Mouse (Mus musculus) MEL (cell line): ENCODE data around the gene Nos1. TPM values are rescaled to one million over a fixed set of nuclear protein-coding genes. Genes with fewer than 3 reads are reported as not detected.

Source experiments
- DNase-seq: peaks from one replicate; pipeline ENCODE4 v3.0.0; 2011; ENCODE audit warnings: low read depth, low spot score
- H3K27ac ChIP-seq: 2 replicates; pipeline ENCODE4 v1.5.1; 2012; ENCODE audit warnings: low read depth, mild to moderate bottlenecking, control low read depth, low read length, moderate library complexity; ENCODE audit not compliant: control insufficient read depth
- H3K27me3 ChIP-seq, 2 experiments: fragments of 150-350 bp in 1 of 2; sonication (generic) in 1 of 2; 2 replicates each; pipeline ENCODE4 v1.6.1; 2012; ENCODE audit warnings: low read length in 2 of 2, mild to moderate bottlenecking in 2 of 2, improper control_type of control experiment in 1 of 2, moderate library complexity in 1 of 2; ENCODE audit not compliant: insufficient read depth in 2 of 2, control insufficient read depth in 1 of 2
- H3K36me3 ChIP-seq, 2 experiments: 2 replicates each; pipeline ENCODE4 v1.6.1; 2012 to 2014; ENCODE audit warnings: low read length in 2 of 2, improper control_type of control experiment in 1 of 2, inconsistent platforms in 1 of 2, mild to moderate bottlenecking in 1 of 2; ENCODE audit not compliant: insufficient read depth in 2 of 2, control insufficient read depth in 1 of 2
- H3K4me1 ChIP-seq, 2 experiments: fragments of 150-350 bp in 1 of 2; sonication (generic) in 1 of 2; 2 replicates each; pipeline ENCODE4 v1.6.1; 2012; ENCODE audit warnings: low read length in 2 of 2, improper control_type of control experiment in 1 of 2, mild to moderate bottlenecking in 1 of 2; ENCODE audit not compliant: insufficient read depth in 2 of 2, control insufficient read depth in 1 of 2
- H3K4me3 ChIP-seq, 2 experiments: fragments of 150-350 bp in 1 of 2; sonication (generic) in 1 of 2; 2 replicates each; pipeline ENCODE4 v1.5.1; 2012; ENCODE audit warnings: low read depth in 2 of 2, low read length in 2 of 2, mild to moderate bottlenecking in 2 of 2, moderate library complexity in 2 of 2, control low read depth in 1 of 2, improper control_type of control experiment in 1 of 2; ENCODE audit not compliant: control insufficient read depth in 1 of 2, insufficient read depth in 1 of 2
- H3K79me2 ChIP-seq: 2 replicates; pipeline ENCODE4 v1.6.1; 2012; ENCODE audit warnings: mild to moderate bottlenecking, low read length, moderate library complexity; ENCODE audit not compliant: control insufficient read depth, poor library complexity, insufficient read depth
- H3K9ac ChIP-seq: 2 replicates; pipeline ENCODE4 v1.6.1; 2012; ENCODE audit warnings: low read depth, mild to moderate bottlenecking, control low read depth, low read length, moderate library complexity; ENCODE audit not compliant: control insufficient read depth, poor library complexity, severe bottlenecking
- H3K9me3 ChIP-seq: fragments of 150-350 bp; sonication (generic); replicated peaks from 2 replicates; pipeline ENCODE4 v1.6.1; 2012; ENCODE audit warnings: mild to moderate bottlenecking, low read length, improper control_type of control experiment, moderate library complexity; ENCODE audit not compliant: insufficient read depth
- BHLHE40 ChIP-seq: IDR thresholded peaks from 2 replicates; pipeline ENCODE4 v1.6.1; 2012; ENCODE audit warnings: low read depth, mild to moderate bottlenecking, inconsistent platforms, low read length, improper control_type of control experiment, borderline replicate concordance
- CHD1 ChIP-seq: IDR thresholded peaks from 2 replicates; pipeline ENCODE4 v1.6.1; 2012; ENCODE audit warnings: low read depth, mild to moderate bottlenecking, inconsistent platforms, low read length, improper control_type of control experiment
- CHD2 ChIP-seq: IDR thresholded peaks from 2 replicates; pipeline ENCODE4 v1.6.1; 2011; ENCODE audit warnings: low read length, improper control_type of control experiment
- CTCF ChIP-seq, 3 experiments: IDR thresholded peaks in 2 of 3; conservative IDR thresholded peaks in 1 of 3; 2 replicates each; pipeline ENCODE4 v1.5.1; 2011 to 2012; ENCODE audit warnings: low read length in 3 of 3, low read depth in 2 of 3, mild to moderate bottlenecking in 2 of 3, improper control_type of control experiment in 1 of 3, inconsistent platforms in 1 of 3, mixed read lengths in 1 of 3, moderate library complexity in 1 of 3; ENCODE audit not compliant: control insufficient read depth in 1 of 3, insufficient read depth in 1 of 3, poor library complexity in 1 of 3, severe bottlenecking in 1 of 3
- EP300 ChIP-seq, 2 experiments: IDR thresholded peaks; 2 replicates each; pipeline ENCODE4 v1.6.1; 2011; ENCODE audit warnings: improper control_type of control experiment in 2 of 2, low read length in 2 of 2, low read depth in 1 of 2, mild to moderate bottlenecking in 1 of 2
- JUND ChIP-seq: IDR thresholded peaks from 2 replicates; pipeline ENCODE4 v1.6.1; 2011; ENCODE audit warnings: low read depth, mild to moderate bottlenecking, improper control_type of control experiment, low read length
- KAT2A ChIP-seq: conservative IDR thresholded peaks from 2 replicates; pipeline ENCODE4 v1.6.1; 2012; ENCODE audit warnings: low read depth, low read length, improper control_type of control experiment, inconsistent platforms
- MAX ChIP-seq: IDR thresholded peaks from 2 replicates; pipeline ENCODE4 v1.6.1; 2011; ENCODE audit warnings: low read length, improper control_type of control experiment
- MAZ ChIP-seq: IDR thresholded peaks from 2 replicates; pipeline ENCODE4 v1.6.1; 2012; ENCODE audit warnings: low read depth, mild to moderate bottlenecking, inconsistent platforms, low read length, improper control_type of control experiment
- MEF2A ChIP-seq: IDR thresholded peaks from 2 replicates; pipeline ENCODE4 v1.6.1; 2014; ENCODE audit warnings: low read depth, mild to moderate bottlenecking, inconsistent platforms, low read length, improper control_type of control experiment; ENCODE audit not compliant: poor library complexity, insufficient replicate concordance, severe bottlenecking; ENCODE audit errors: extremely low read depth
- MYC ChIP-seq: IDR thresholded peaks from 2 replicates; pipeline ENCODE4 v1.6.1; 2011; ENCODE audit warnings: low read depth, mild to moderate bottlenecking, low read length, improper control_type of control experiment, moderate library complexity
- NRF1 ChIP-seq: IDR thresholded peaks from 2 replicates; pipeline ENCODE4 v1.6.1; 2014; ENCODE audit warnings: low read depth, mild to moderate bottlenecking, inconsistent platforms, low read length, improper control_type of control experiment, moderate library complexity; ENCODE audit not compliant: poor library complexity, insufficient read depth, severe bottlenecking
- POLR2AphosphoS2 ChIP-seq: IDR thresholded peaks from 2 replicates; pipeline ENCODE4 v1.6.1; 2011; ENCODE audit warnings: low read length, improper control_type of control experiment
- POLR2AphosphoS5 ChIP-seq: IDR thresholded peaks from 2 replicates; pipeline ENCODE4 v1.6.1; 2012; ENCODE audit warnings: low read depth, borderline replicate concordance, mild to moderate bottlenecking, inconsistent platforms, low read length, moderate library complexity, mixed read lengths
- RAD21 ChIP-seq: IDR thresholded peaks from 2 replicates; pipeline ENCODE4 v1.6.1; 2011; ENCODE audit warnings: mild to moderate bottlenecking, low read depth, low read length, improper control_type of control experiment
- TAL1 ChIP-seq: IDR thresholded peaks from 2 replicates; pipeline ENCODE4 v1.6.1; 2012; ENCODE audit warnings: mild to moderate bottlenecking, inconsistent platforms, low read length, moderate library complexity, mixed read lengths
- TBP ChIP-seq: IDR thresholded peaks from 2 replicates; pipeline ENCODE4 v1.8.0; 2011; ENCODE audit warnings: low read depth, low read length, improper control_type of control experiment
- UBTF ChIP-seq: IDR thresholded peaks from 2 replicates; pipeline ENCODE4 v1.6.1; 2012; ENCODE audit warnings: low read depth, mild to moderate bottlenecking, inconsistent platforms, low read length, improper control_type of control experiment, moderate library complexity, borderline replicate concordance; ENCODE audit not compliant: insufficient read depth
- USF1 ChIP-seq: IDR thresholded peaks from 2 replicates; pipeline ENCODE4 v1.6.1; 2014; ENCODE audit warnings: low read depth, mild to moderate bottlenecking, inconsistent platforms, low read length, improper control_type of control experiment, moderate library complexity
- ZKSCAN1 ChIP-seq: IDR thresholded peaks from 2 replicates; pipeline ENCODE4 v1.6.1; 2012; ENCODE audit warnings: low read depth, mild to moderate bottlenecking, inconsistent platforms, low read length, improper control_type of control experiment, moderate library complexity
- ZMIZ1 ChIP-seq: IDR thresholded peaks from 2 replicates; pipeline ENCODE4 v1.6.1; 2012; ENCODE audit warnings: low read depth, mild to moderate bottlenecking, inconsistent platforms, low read length, improper control_type of control experiment, moderate library complexity
- polyA plus RNA-seq, 2 experiments: library from polyadenylated mRNA; stranded (reverse) in 1 of 2; unstranded in 1 of 2; fragments of >175 nt in 1 of 2; fragments of >200 nt in 1 of 2; gene quantifications; 2 replicates each; pipeline versions ENCODE4 v1.2.1 to v1.2.4; 2012; ENCODE audit warnings: low replicate concordance in 2 of 2, low read depth in 1 of 2; ENCODE audit not compliant: insufficient read length in 2 of 2, insufficient read depth in 1 of 2, missing spikeins in 1 of 2
- total RNA-seq: library from RNA; depleted of rRNA; stranded (reverse); fragments of 300-350 nt; gene quantifications from 2 replicates; pipeline ENCODE4 v1.2.3, GENCODE M21; 2012

Nos1 gene
- total and polyA plus RNA-seq, 3 experiments: 0.35 to 1.5 TPM; not detected in 1

DNA sequence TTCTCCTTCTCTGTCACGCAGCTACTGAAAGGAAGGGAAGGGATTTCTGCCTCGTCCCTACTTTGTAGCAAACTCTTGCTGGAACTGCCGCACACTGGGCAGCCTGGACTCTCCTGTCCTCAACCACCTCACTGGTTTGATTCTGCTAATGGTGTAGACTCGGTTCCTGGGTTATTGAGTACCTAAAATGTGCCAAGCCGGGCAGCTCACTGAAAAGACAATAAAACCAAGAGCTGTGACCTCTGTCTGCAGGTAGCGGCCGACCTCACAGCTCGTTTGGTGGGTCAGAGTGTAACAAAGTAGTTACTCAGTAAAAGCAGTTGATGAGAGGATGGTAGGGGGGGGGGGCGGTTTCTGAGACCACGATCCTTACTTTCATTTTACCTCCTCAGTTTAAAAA, 72.9 kb downstream of the Nos1 start:
- Histone ChIP-seq H3K27ac (no peak overlapping the region), H3K27me3 (no peaks in the 10 kb centered on the region), H3K9me3 (no peaks in the 10 kb centered on the region), H3K79me2 (no peaks in the 10 kb centered on the region)
- TF ChIP-seq EP300 (IDR thresholded peaks at IDR 0.05; ENCODE audit: low read depth in 1 of 2, low read length in 2 of 2) (no peak), MAX (no peak), CHD1 (no peak), TAL1 (no peak), POLR2AphosphoS5 (no peak), UBTF (no peak), TBP (no peak), USF1 (no peak), MYC (no peak), CTCF (IDR thresholded peaks at IDR 0.05 in 2 of 3, conservative IDR thresholded peaks at IDR 0.05 in 1 of 3; ENCODE audit: control insufficient read depth in 1 of 3, insufficient read depth in 1 of 3, low read depth in 2 of 3, low read length in 3 of 3, poor library complexity in 1 of 3, severe bottlenecking in 1 of 3) (no peak), MEF2A (no peak), RAD21 (no peak), ZKSCAN1 (no peak), MAZ (no peak)
- TF ChIP-seq, all 39 proteins: peak for 0
- Histone ChIP-seq H3K4me3 (no peak overlapping the region), H3K36me3 (no peaks in the 10 kb centered on the region), H3K9ac (no peak overlapping the region), H3K4me1 (no peaks in the 10 kb centered on the region)
- DNase-seq: no peak

DNA sequence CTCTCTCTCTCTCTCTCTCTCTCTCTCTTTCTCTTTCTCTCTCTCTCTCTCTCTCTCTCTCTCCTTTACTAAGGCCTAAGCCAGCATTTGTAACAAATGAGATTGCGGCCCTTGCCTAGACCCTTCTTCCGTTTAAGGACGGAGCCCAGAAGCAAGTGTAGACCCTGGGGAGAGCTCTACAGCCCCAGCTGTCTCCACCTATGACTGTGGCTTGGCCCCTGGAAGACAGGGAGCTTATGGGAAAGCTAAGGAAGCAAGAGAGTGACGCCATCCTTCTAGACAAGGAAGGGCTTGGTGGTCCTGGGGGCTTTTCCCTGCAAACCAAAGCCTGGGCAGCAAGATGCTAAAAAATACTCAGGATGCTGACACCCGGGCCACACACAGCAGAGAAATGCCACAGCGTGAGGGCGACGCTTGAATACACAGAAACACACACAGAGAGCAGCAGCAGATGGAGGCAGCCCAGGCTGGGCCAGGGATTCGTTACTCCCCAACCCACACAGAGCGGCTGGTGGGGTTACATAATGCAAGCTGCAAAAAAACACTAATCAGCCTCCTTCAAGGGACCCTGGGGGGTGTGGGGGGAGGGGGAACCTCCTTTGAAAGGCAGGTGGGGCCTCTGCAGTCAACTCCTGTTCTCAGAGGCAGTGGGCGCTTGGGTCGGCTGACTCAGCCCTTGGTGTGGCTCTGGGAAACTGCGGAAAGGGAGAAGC, 83.9 kb downstream of the Nos1 start:
- H3K36me3 ChIP-seq: no peaks in the 10 kb centered on the region

More for the DNA sequence above, 83.9 kb downstream of the Nos1 start:
- H3K4me3 ChIP-seq: no peak overlapping the region
- no peaks in the 10 kb centered on the region for H3K79me2 ChIP-seq
- DNase-seq: no peak
- no peaks in the 10 kb centered on the region for H3K4me1 ChIP-seq
- H3K9me3 ChIP-seq: no peaks in the 10 kb centered on the region
- TF ChIP-seq BHLHE40 (no peak), CTCF (IDR thresholded peaks at IDR 0.05 in 2 of 3, conservative IDR thresholded peaks at IDR 0.05 in 1 of 3; ENCODE audit: control insufficient read depth in 1 of 3, insufficient read depth in 1 of 3, low read depth in 2 of 3, low read length in 3 of 3, poor library complexity in 1 of 3, severe bottlenecking in 1 of 3) (no peak), POLR2AphosphoS2 (no peak), CHD1 (no peak), ZMIZ1 (no peak), KAT2A (no peak), UBTF (no peak), MYC (no peak), CHD2 (no peak), NRF1 (no peak), RAD21 (no peak), JUND (no peak), EP300 (IDR thresholded peaks at IDR 0.05; ENCODE audit: low read depth in 1 of 2, low read length in 2 of 2) (no peak), MEF2A (no peak)
- no peaks in the 10 kb centered on the region for H3K27me3 ChIP-seq
- no peak overlapping the region for H3K27ac ChIP-seq
- H3K9ac ChIP-seq: no peak overlapping the region
